Mouse (Mus musculus) monocyte, adult 2 months (primary cell): Measurements from ENCODE around the gene Fam243.

Source experiments
- DNase-seq, 2 experiments: peaks; one replicate each; pipeline ENCODE4 v3.0.0; 2022; ENCODE audit warnings: low spot score in 2 of 2, low read depth in 1 of 2

Fam243 gene

GRCm38 (mm10) chr16:92274516-92274915 lies 46.7 kb downstream of the Fam243 start:
- no peak for DNase-seq
